Mouse (Mus musculus) myocyte (in vitro differentiated cells): ENCODE results near the gene Lpin1.

Experiments used
- CEBPB ChIP-seq: IDR thresholded peaks from 2 replicates; pipeline ENCODE4 v1.6.1; 2011; ENCODE audit warnings: mild to moderate bottlenecking, moderate library complexity; ENCODE audit not compliant: poor library complexity, insufficient read depth, severe bottlenecking
- E2F4 ChIP-seq: IDR thresholded peaks from one replicate; pipeline ENCODE4 v1.6.1; 2011; ENCODE audit warnings: mild to moderate bottlenecking, control low read depth, moderate library complexity; ENCODE audit not compliant: insufficient read depth
- MAX ChIP-seq: IDR thresholded peaks from one replicate; pipeline ENCODE4 v1.6.1; 2011; ENCODE audit warnings: low read depth, mild to moderate bottlenecking, control low read depth
- MYOD1 ChIP-seq, 3 experiments: IDR thresholded peaks; one replicate each; pipeline ENCODE4 v1.6.1; 2011; ENCODE audit warnings: control low read depth in 2 of 3, low read depth in 2 of 3, mild to moderate bottlenecking in 2 of 3, moderate library complexity in 1 of 3; ENCODE audit not compliant: insufficient read length in 2 of 3, control insufficient read depth in 1 of 3
- MYOG ChIP-seq, 3 experiments: IDR thresholded peaks; one replicate each; pipeline ENCODE4 v1.6.1; 2011; ENCODE audit warnings: control low read depth in 2 of 3, low read depth in 2 of 3, mild to moderate bottlenecking in 2 of 3; ENCODE audit not compliant: insufficient read length in 2 of 3, control insufficient read depth in 1 of 3, insufficient read depth in 1 of 3
- POLR2A ChIP-seq: IDR thresholded peaks from one replicate; pipeline ENCODE4 v1.6.1; 2011; ENCODE audit warnings: low read depth, mild to moderate bottlenecking, control low read depth, moderate library complexity; ENCODE audit not compliant: insufficient read length
- POLR2AphosphoS2 ChIP-seq: IDR thresholded peaks from one replicate; pipeline ENCODE4 v1.6.1; 2011; ENCODE audit warnings: low read depth, control low read depth; ENCODE audit not compliant: insufficient read length
- REST ChIP-seq: IDR thresholded peaks from one replicate; pipeline ENCODE4 v1.6.1; 2011; ENCODE audit warnings: mild to moderate bottlenecking, control low read depth, moderate library complexity; ENCODE audit not compliant: insufficient read depth, insufficient read length
- SRF ChIP-seq: IDR thresholded peaks from one replicate; pipeline ENCODE4 v1.6.1; 2011; ENCODE audit warnings: low read depth; ENCODE audit not compliant: control insufficient read depth, insufficient read length
- TCF12 ChIP-seq: IDR thresholded peaks from one replicate; pipeline ENCODE4 v1.6.1; 2011; ENCODE audit warnings: mild to moderate bottlenecking, control low read depth; ENCODE audit not compliant: poor library complexity, insufficient read depth, severe bottlenecking
- TCF3 ChIP-seq: IDR thresholded peaks from one replicate; pipeline ENCODE4 v1.6.1; 2011; ENCODE audit warnings: low read depth, control low read depth; ENCODE audit not compliant: insufficient read length
- USF1 ChIP-seq: IDR thresholded peaks from one replicate; pipeline ENCODE4 v1.6.1; 2011; ENCODE audit warnings: low read depth, mild to moderate bottlenecking, control low read depth, moderate library complexity

DNA sequence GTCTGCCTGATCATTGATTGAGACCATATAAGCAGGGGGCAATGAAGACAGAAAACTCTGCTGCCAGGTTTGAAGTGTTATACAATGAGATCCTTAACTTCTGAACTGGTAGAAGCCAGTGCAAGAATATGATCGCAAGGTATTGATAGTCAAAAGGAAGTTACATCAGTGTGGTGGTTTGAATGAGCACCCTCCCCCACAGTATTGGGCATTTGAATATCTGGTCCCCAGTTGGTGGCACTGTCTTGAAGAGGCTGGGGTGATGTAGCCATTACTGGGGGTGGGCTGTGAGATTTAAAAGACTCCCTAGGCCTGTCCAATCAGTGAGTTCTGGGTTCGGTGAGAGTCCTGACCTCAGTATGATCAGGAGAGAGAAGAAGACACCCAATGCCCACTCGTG is 27.5 kb downstream of the Lpin1 start:
- no peak for TF ChIP-seq TCF3
- no peak for TF ChIP-seq TCF12
- no peak for TF ChIP-seq MAX
- TF ChIP-seq POLR2A: no peak
- TF ChIP-seq E2F4: no peak
- TF ChIP-seq CEBPB: no peak
- TF ChIP-seq REST: no peak
- no peak for TF ChIP-seq USF1
- TF ChIP-seq SRF: no peak
- no peak for TF ChIP-seq MYOD1 (IDR thresholded peaks at IDR 0.05; ENCODE audit: control insufficient read depth in 1 of 3, insufficient read length in 2 of 3, low read depth in 2 of 3)
- no peak for TF ChIP-seq POLR2AphosphoS2
- no peak for TF ChIP-seq MYOG (IDR thresholded peaks at IDR 0.05; ENCODE audit: control insufficient read depth in 1 of 3, insufficient read depth in 1 of 3, insufficient read length in 2 of 3, low read depth in 2 of 3)
